Mouse (Mus musculus): ENCODE results near the gene Dlg2. TPM values are rescaled to one million over a fixed set of nuclear protein-coding genes. Genes with fewer than 3 reads are reported as not detected.

The Dlg2 gene
- polyA plus RNA-seq, 1 experiment = 38.6 TPM

- peak; percentile 8 for DNase-seq (ENCODE audit: low read depth)
- TF ChIP-seq POLR2A (IDR thresholded peaks at IDR 0.05; ENCODE audit: borderline replicate concordance, extremely low read depth, insufficient read depth, insufficient read length, poor library complexity, severe bottlenecking) (no peak), CTCF (IDR thresholded peaks at IDR 0.05; ENCODE audit: borderline replicate concordance, extremely low read depth, insufficient read depth, insufficient read length) (no peak)
These were observed 1127.1 kb downstream of the Dlg2 start for GRCm38 (mm10) chr7:91603561-91603960.

DNA sequence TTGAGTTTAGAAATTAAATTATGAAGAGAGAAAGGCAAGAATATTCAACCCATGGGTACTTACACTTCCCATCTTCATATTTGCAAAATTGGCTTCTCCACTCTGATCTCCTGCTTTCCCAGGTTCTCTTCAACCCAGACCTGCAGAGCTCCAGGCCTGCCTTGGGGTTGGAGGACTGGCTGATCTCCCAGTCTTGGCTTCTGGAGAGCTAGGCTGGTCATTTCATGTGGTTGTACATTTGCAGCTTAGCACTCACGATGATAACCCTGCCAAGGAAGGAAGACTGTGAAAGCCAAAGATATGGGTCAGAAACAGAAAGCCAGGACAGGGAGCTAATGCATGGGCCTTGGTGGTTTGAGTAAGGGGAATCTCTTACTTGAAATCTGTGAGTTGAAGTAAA is 1176.6 kb downstream of the Dlg2 start:
- no peak for DNase-seq (ENCODE audit: low read depth)
- no peak for TF ChIP-seq POLR2A (IDR thresholded peaks at IDR 0.05; ENCODE audit: borderline replicate concordance, extremely low read depth, insufficient read depth, insufficient read length, poor library complexity, severe bottlenecking)
- TF ChIP-seq CTCF (IDR thresholded peaks at IDR 0.05; ENCODE audit: borderline replicate concordance, extremely low read depth, insufficient read depth, insufficient read length) = no peak

- TF ChIP-seq POLR2A (IDR thresholded peaks at IDR 0.05; ENCODE audit: borderline replicate concordance, extremely low read depth, insufficient read depth, insufficient read length, poor library complexity, severe bottlenecking) = no peak
- no peak for TF ChIP-seq CTCF (IDR thresholded peaks at IDR 0.05; ENCODE audit: borderline replicate concordance, extremely low read depth, insufficient read depth, insufficient read length)
- peak; percentile 46 for DNase-seq (ENCODE audit: low read depth)
These were observed 1183.0 kb downstream of the Dlg2 start for GRCm38 (mm10) chr7:91659498-91659897.

- peak; percentile 43 for DNase-seq (ENCODE audit: low read depth)
- TF ChIP-seq POLR2A (IDR thresholded peaks at IDR 0.05; ENCODE audit: borderline replicate concordance, extremely low read depth, insufficient read depth, insufficient read length, poor library complexity, severe bottlenecking) = no peak
- no peak for TF ChIP-seq CTCF (IDR thresholded peaks at IDR 0.05; ENCODE audit: borderline replicate concordance, extremely low read depth, insufficient read depth, insufficient read length)
These were observed 1196.0 kb downstream of the Dlg2 start for GRCm38 (mm10) chr7:91672236-91673017.

DNA sequence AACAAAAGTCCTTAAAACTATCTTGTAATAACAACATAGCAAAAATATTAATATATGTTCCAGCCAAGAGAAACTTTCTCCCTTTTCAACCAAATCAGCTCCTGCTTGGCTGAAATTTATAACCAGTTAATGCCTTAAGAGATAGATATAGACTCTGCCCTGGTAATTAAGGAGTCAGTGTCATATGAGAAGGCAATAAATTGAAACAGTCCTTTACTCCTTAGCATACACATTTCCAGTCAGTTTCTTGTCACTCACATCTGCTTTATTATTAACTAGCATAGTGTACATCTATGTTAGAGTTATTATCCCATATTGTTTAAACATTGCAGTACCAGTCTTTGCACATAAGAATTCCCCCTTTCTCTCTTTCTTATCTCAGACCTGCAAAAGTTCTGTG is 1197.9 kb downstream of the Dlg2 start:
- TF ChIP-seq CTCF (IDR thresholded peaks at IDR 0.05; ENCODE audit: borderline replicate concordance, extremely low read depth, insufficient read depth, insufficient read length) = no peak
- TF ChIP-seq POLR2A (IDR thresholded peaks at IDR 0.05; ENCODE audit: borderline replicate concordance, extremely low read depth, insufficient read depth, insufficient read length, poor library complexity, severe bottlenecking) = no peak
- no peak for DNase-seq (ENCODE audit: low read depth)

DNA sequence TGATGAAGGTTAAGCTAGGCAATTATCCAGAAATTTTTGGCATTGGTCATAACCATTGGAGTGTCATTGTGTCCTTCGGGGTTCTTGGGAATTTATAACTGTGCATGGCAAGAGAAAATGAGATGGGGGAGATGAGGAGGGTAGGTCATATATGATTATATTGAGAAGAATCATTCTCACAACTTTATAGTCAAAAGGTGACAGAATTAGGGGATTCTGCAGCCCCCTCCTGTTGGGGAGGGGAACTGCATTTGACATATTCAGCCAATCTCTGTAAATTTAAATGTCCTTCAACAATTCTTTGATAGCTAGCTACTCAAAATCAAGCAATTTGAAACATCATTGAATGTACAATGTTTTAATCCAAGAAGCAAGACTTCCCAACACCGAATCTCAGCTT is 1201.5 kb downstream of the Dlg2 start:
- TF ChIP-seq CTCF (IDR thresholded peaks at IDR 0.05; ENCODE audit: borderline replicate concordance, extremely low read depth, insufficient read depth, insufficient read length) (no peak), POLR2A (IDR thresholded peaks at IDR 0.05; ENCODE audit: borderline replicate concordance, extremely low read depth, insufficient read depth, insufficient read length, poor library complexity, severe bottlenecking) (no peak)
- no peak for DNase-seq (ENCODE audit: low read depth)

GRCm38 (mm10) chr7:91687930-91688329 is 1211.5 kb downstream of the Dlg2 start:
- DNase-seq (ENCODE audit: low read depth) = no peak
- TF ChIP-seq POLR2A (IDR thresholded peaks at IDR 0.05; ENCODE audit: borderline replicate concordance, extremely low read depth, insufficient read depth, insufficient read length, poor library complexity, severe bottlenecking) = no peak
- no peak for TF ChIP-seq CTCF (IDR thresholded peaks at IDR 0.05; ENCODE audit: borderline replicate concordance, extremely low read depth, insufficient read depth, insufficient read length)

DNA sequence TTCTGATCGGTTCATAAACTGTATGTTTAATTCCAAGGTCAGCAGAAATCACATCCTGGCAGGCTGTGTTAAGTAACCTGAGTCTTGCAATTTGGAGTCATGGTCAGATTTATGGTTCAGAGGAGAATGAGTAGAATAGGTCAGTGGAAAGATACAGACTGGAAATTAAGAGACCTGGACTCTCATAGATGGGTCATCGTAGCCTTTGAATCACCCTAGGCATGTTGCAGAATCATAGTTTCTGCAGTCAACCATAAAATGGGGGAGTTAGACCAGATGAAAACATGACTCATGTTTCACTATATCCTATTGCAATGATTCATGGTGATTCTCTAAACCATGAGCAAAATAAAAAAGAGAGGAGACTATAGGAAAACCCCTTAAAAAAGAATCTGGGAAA is 1213.4 kb downstream of the Dlg2 start:
- no peak for DNase-seq (ENCODE audit: low read depth)
- TF ChIP-seq POLR2A (IDR thresholded peaks at IDR 0.05; ENCODE audit: borderline replicate concordance, extremely low read depth, insufficient read depth, insufficient read length, poor library complexity, severe bottlenecking) = no peak
- TF ChIP-seq CTCF (IDR thresholded peaks at IDR 0.05; ENCODE audit: borderline replicate concordance, extremely low read depth, insufficient read depth, insufficient read length) = no peak

DNA sequence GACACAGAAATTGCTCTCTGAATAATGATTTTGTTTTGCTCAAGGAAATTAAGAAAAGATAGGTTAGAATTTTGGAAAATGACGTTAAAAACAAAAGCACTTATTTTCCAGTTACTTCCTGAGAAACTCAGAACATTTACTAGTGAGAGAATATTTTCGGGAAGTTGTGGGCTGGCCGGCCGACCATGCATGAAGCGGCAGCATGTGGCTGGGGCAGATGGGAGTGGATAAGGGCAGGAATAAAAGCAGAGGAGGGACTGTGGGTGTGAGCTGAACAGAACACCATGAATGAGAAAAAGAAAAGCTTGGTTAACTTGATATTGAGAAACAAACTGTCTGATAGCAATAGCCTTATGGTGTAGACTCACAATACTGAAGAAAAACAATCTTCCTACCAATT is 1233.4 kb downstream of the Dlg2 start:
- no peak for DNase-seq (ENCODE audit: low read depth)
- no peak for TF ChIP-seq CTCF (IDR thresholded peaks at IDR 0.05; ENCODE audit: borderline replicate concordance, extremely low read depth, insufficient read depth, insufficient read length)
- TF ChIP-seq POLR2A (IDR thresholded peaks at IDR 0.05; ENCODE audit: borderline replicate concordance, extremely low read depth, insufficient read depth, insufficient read length, poor library complexity, severe bottlenecking) = no peak

GRCm38 (mm10) chr7:91711184-91711583 is 1234.7 kb downstream of the Dlg2 start:
- TF ChIP-seq CTCF (IDR thresholded peaks at IDR 0.05; ENCODE audit: borderline replicate concordance, extremely low read depth, insufficient read depth, insufficient read length) = no peak
- no peak for TF ChIP-seq POLR2A (IDR thresholded peaks at IDR 0.05; ENCODE audit: borderline replicate concordance, extremely low read depth, insufficient read depth, insufficient read length, poor library complexity, severe bottlenecking)
- DNase-seq (ENCODE audit: low read depth) = no peak

- no peak for DNase-seq (ENCODE audit: low read depth)
- TF ChIP-seq CTCF (IDR thresholded peaks at IDR 0.05; ENCODE audit: borderline replicate concordance, extremely low read depth, insufficient read depth, insufficient read length) (no peak), POLR2A (IDR thresholded peaks at IDR 0.05; ENCODE audit: borderline replicate concordance, extremely low read depth, insufficient read depth, insufficient read length, poor library complexity, severe bottlenecking) (no peak)
These were observed 1239.3 kb downstream of the Dlg2 start for GRCm38 (mm10) chr7:91715776-91716175.

- no peak for DNase-seq (ENCODE audit: low read depth)
- no peak for TF ChIP-seq POLR2A (IDR thresholded peaks at IDR 0.05; ENCODE audit: borderline replicate concordance, extremely low read depth, insufficient read depth, insufficient read length, poor library complexity, severe bottlenecking)
- no peak for TF ChIP-seq CTCF (IDR thresholded peaks at IDR 0.05; ENCODE audit: borderline replicate concordance, extremely low read depth, insufficient read depth, insufficient read length)
These were observed 1240.2 kb downstream of the Dlg2 start for GRCm38 (mm10) chr7:91716696-91717095.

Data from brain, embryonic 14.5 days (tissue).